Mouse (Mus musculus) brain, embryonic 14.5 days (tissue): ENCODE measurements at regions not wholly inside any gene's neighbourhood (a gene's known extent, or its start where the extent isn't known, plus 50 kb on each side); places are given as distances from the start of the nearest gene placed in this dataset.

ENCODE experiments used
- DNase-seq: peaks from one replicate; pipeline ENCODE4 v3.0.0-alpha.2; 2011; ENCODE audit warnings: low read depth
- CTCF ChIP-seq: fragments of 200-500 bp; IDR thresholded peaks from 2 replicates; pipeline ENCODE4 v1.5.1; 2012; ENCODE audit warnings: inconsistent platforms, mild to moderate bottlenecking, moderate library complexity, borderline replicate concordance; ENCODE audit not compliant: insufficient read depth, insufficient read length; ENCODE audit errors: extremely low read depth
- POLR2A ChIP-seq: fragments of 200-500 bp; IDR thresholded peaks from 2 replicates; pipeline ENCODE4 v1.6.1; 2012; ENCODE audit warnings: mild to moderate bottlenecking, inconsistent platforms, borderline replicate concordance; ENCODE audit not compliant: poor library complexity, insufficient read depth, insufficient read length, severe bottlenecking; ENCODE audit errors: extremely low read depth

DNA sequence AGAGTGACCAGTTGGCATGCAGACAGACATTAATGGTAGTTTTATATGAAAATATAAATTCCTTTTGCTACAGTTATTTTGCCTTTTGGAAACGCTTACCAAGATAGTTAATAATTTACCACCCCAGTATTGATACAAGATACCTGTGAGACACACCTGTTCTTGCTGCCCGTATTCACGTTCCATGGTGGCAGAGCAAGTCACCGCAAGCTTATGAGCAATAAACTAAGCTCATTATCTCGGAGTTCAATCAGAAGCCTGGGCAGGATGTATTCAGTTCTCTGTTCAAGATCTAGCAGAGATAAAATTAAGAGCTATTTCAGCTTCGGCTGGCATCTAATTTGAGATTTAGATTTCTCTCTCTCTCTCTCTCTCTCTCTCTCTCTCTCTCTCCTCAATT, 114.1 kb upstream of the Krr1 start:
- no peak for DNase-seq
- no peak for TF ChIP-seq CTCF
- TF ChIP-seq POLR2A = no peak

DNA sequence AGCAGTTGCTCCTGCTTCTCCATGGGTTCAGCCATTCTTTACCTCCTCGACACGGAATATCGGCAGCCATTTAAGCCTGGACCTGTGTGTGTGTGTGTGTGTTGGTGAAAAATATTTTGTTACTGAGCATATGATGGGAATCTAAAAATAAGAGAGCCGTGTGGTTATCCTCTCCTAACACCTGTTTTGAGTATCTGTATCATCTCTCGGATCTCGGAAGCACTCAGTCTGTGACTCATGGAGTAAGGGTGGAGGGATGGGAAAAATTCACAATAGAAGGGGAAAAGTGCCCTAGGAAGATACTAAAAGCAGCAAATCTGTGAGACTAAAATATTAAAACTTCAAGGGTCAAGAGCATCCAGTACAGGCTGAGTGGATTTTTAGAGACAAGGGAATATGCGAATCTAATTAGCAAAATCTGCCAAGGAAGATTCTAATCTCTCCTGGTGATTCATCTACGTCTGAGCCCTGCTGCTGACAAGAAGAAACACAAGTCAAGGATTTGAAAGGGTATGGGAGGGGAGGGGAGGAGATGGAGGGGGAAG, 107.1 kb upstream of the Krr1 start:
- TF ChIP-seq POLR2A (no peak), CTCF (no peak)
- no peak for DNase-seq

DNA sequence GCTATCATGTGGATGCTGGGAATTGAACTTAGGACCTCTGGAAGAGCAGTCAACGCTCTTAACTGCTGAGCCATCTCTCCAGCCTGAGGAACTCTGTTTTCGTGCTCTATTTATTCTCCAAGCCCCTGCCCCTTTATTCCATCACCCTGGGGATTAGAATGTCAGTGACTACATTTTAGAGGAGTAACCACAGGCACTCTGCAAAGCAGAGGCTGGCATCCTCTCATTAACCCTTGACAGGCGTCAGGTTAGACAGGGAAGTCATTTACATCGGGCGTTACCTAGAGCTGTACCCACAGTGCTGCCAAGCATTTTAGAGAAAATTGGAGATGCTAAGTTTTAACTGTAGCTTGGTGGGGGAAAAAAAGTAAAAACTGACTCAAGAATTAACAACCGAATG, 105.4 kb upstream of the Krr1 start:
- peak; percentile 64 for DNase-seq
- TF ChIP-seq POLR2A (no peak), CTCF (no peak)

DNA sequence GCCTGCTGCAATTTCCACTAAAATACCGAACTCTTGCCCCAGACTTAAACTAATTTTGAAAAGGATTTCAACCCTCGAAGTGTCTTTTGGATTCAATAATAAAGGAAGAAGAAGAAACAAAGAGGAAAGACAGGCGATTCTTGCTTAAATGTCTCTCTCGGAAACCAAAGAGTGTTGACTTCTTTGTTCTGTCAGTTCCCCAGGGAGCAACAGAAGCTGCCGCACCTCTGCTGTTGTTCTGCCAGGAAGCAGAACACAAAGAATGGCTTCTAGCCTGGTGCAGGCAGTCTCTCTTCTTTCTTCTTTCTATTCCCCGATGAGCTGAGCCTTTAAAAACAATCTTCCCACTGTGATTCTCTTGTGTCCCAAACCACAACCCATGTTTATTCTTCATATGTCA, 104.9 kb upstream of the Krr1 start:
- peak; percentile 79 for DNase-seq
- TF ChIP-seq CTCF = no peak
- TF ChIP-seq POLR2A = no peak

DNA sequence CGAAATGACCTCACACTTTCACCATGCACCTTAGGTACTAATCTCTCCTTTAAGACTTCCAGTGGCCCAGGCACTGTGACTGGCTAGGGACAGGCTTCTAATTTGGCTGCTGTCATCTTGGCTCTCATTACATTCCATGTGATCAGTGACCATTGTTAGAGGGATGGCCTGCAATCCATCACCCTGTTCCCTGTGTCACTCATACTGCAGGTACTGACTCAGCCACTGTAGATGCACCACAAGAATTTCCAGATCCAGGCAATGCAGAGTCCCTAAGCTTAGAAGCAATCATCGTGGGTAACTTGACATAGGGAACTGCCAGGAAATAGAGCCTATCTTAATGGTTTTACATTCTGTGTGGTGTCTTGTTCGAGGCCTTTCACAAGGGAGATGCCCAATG, 92.1 kb upstream of the Krr1 start:
- DNase-seq = no peak
- TF ChIP-seq CTCF = no peak
- no peak for TF ChIP-seq POLR2A

DNA sequence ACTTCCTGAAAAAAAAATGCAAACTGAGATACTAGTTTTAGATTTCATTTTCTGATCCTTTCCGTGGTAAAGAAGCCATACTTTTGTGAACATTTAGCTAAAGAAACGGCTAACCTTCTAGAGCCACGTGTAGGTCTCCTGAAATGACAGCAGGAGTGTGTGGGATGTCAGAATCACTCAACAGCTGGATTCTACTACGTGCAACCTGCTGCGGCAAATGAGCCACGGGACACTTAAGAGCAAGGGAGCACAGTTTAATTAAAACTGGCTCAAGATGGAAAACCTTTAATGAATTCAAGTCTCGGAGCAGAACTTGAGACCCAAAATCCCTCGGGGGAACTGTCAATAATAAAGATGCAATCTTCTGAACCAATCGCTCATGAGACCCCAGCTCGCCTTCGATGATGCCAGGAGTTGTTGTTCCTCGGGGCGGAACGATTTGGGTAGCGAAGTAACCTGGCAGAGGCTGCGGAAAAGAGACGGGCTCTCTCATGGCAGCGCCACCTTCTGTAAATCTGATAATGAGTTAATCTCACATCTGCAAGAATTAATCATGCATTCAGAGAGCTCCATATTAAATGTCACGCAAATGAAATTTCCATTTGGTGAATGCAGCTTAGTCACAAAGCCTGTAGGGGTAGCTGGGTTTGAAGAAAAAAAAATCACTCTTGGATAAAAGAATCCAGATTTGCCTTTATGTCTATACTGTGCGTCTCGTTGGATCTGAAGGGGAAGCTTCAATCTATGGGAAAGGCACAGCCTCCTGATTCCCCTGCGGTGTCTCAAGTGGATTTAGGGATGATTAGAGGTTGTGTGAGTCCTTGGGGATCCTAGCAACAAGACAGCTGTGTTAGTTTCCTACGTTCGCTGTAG, 90.9 kb upstream of the Krr1 start:
- DNase-seq = peak; percentile 82
- TF ChIP-seq CTCF (no peak), POLR2A (no peak)

DNA sequence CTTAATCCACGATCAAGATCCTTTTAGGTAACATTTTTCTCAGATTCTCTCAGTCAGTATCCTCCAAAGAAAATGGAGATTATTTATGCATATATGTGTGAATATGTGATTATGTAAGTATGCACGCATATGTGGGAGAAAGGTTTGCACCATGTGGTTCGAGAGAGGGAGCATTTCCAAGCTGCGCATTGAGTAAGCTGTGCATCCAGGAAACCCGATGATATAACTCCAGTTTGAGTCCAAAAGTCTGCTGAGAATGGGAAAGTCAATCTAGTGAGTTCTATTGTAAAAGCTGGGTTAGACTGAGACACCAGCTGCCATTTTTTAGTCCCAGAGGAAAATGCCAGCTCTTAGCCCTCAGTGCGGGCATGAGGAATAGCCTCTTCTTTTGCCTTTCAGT, 89.9 kb upstream of the Krr1 start:
- no peak for TF ChIP-seq POLR2A
- TF ChIP-seq CTCF = no peak
- DNase-seq = no peak

DNA sequence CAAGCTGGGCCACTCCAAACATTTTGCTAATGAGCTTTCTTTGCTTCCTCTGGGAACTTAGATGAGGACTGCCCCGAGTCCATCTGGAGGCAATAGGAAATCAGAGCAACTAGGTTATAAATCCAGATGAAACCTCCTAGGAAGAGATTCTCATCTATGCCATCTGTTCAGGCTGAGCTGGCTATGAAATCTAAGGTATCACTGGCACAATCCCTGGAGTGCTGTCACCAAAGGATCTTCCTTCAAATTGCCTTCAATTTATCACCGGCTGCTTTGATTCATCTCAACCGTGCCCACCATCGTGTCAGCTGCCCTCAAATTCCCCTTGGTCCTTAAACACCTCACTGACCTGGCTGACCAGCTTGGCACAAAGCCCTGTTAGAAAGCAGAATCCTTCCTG, 87.8 kb upstream of the Krr1 start:
- DNase-seq = peak; percentile 73
- no peak for TF ChIP-seq POLR2A
- TF ChIP-seq CTCF = no peak

DNA sequence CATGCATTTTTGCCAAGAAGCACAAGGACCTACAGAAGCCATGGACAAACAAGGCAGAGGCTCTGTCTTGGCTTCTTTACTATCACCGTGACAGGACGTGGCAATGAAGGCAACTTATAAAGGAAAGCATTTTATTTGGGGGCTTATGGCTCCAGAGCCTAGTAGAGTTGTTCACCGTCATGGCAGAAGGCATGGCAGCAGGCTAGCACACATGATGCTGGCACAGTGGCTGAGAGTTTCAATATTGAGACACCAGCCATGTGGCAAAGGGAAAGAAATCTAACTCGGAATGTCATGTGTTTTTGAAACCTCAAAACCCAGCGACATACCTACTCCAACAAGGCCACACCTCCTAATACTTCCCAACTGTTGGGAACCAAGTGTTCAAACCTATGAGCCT, 83.4 kb upstream of the Krr1 start:
- peak; percentile 45 for DNase-seq
- TF ChIP-seq POLR2A = no peak

DNA sequence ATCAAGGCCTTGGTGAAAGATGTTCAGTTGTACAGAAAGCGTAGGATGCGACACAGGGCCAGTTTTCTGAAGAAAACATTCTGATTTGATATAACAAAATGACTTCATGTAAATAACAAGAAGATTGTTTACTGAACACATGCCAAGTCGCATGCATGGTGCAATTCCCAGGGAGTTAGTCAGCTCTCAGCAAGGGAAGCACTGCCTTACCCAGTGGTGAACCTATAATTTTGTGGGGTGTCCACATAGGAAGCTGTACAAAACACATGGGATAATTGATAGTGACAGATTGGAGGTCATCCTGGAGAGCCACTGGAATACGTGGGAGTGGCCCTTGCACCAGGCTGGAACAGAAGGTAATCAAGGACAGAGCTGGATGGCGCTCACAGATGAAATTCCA, 79.0 kb upstream of the Krr1 start:
- no peak for TF ChIP-seq POLR2A
- no peak for TF ChIP-seq CTCF
- DNase-seq = no peak

DNA sequence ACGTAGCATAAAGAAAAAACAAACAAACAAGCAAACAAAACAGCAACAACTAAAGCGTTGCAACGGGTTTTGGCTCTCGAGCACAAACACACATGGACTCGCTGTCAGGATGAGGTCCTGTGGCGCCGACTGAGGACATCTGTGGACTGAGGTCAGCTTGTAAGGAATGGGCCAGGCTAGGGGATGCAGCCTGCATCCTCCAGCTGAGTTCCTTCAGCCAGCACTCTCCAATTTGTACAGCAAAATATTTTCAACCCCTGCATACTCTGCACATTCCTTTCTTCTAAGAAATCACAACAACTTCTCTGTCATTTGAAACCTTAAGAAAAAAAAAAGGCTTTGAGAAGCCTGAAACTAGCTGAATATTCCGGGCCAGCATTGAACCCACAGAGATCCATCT, 78.5 kb upstream of the Krr1 start:
- DNase-seq = no peak
- TF ChIP-seq CTCF (no peak), POLR2A (no peak)

DNA sequence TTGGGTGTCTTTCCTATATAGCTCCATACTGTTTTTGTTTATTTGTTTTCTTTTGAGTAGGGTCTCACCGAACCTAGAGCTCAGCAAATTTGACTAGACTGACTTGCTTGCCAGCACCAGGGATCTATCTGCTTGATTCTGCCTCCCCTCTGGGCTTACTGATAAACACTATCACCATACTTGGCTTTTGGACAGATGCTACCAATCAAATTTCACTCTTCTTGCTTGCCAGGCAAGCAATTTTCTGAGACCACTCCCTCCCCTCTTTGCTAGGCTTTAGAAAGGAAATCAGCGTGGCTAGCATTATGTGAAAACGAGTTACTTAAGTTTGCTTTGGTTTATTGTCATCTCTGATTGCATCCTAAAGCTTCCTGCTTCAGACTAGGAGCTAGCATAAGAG, 75.1 kb upstream of the Krr1 start:
- no peak for DNase-seq
- TF ChIP-seq CTCF = no peak
- no peak for TF ChIP-seq POLR2A
